ENCODE assay signal across 30 mouse cellular contexts in the genomic region with DNA sequence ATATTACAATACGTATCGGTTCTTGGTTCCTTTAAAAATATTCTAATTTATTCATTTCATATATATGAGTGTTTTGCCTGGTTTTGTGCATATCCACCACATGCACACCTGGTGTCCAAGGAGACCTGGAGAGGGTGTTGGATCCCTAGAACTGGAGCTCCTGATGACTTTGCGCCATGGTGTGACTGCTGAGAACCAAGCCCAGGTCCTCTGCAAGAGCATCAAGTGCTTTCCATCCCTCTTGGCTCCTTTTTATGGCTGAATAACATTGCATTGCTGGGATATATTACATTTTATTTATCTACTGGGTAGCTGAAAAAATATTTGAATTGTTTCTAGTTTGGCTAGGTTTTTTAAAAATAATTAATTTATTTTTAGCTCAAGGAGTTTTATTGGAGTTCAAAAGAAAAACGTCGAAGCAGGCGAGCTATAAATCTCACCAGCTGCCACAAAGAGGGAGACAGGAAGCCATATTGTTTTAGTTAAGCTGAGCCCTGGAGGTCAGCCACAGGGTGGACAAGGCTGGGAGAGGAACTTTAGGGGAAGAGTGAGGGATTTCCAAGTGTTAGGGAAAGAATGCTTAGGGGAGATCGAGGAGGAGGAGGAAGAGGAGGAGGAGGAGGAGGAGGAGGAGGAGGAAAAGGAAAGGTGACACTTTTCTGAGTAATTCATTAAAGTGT.
DNase-seq lines count a peak whose midpoint lies in the region; ATAC-seq and TF ChIP-seq lines count a peak whose summit lies in the region.
"Had no signal": no experiment of that assay in that cellular context is flagged by ENCODE, and none has a peak within 500 bp of the region (broad histone marks: within the 10 kb centered on the region; RNA-seq: fewer than 3 reads in every experiment).

No protein-coding gene starts in this region.

- WGBS in kidney, embryonic 14.5 days: 41% methylated on average over 7 of the region's 7 CpGs
- 43% methylated on average over 7 of the region's 7 CpGs for WGBS in kidney, postnatal 0 days
- WGBS in limb, embryonic 11.5 days: 33% methylated on average over 7 of the region's 7 CpGs
- WGBS in neural tube, embryonic 15.5 days: 65% methylated on average over 7 of the region's 7 CpGs

- no peaks in the 10 kb centered on the region for H3K36me3 ChIP-seq in kidney, embryonic 14.5 days (ENCODE audit: control insufficient read depth, insufficient read depth, low read length)
- H3K36me3 ChIP-seq in kidney, postnatal 0 days (ENCODE audit: insufficient read depth, low read length): no peaks in the 10 kb centered on the region
- H3K36me3 ChIP-seq in limb, embryonic 11.5 days (ENCODE audit: control insufficient read depth, insufficient read depth, low read length): no peaks in the 10 kb centered on the region
- H3K36me3 ChIP-seq in neural tube, embryonic 15.5 days: no peaks in the 10 kb centered on the region
- H3K36me3 ChIP-seq: embryonic facial prominence, embryonic 15.5 days; forebrain, embryonic 12.5 days; G1E; heart, embryonic 12.5 days; limb, embryonic 12.5 days; midbrain, embryonic 13.5 days; stomach, embryonic 15.5 days had no signal

- ATAC-seq in kidney, embryonic 14.5 days (ENCODE audit: low FRiP score, low TSS enrichment): peak; percentile 87
- ATAC-seq in kidney, postnatal 0 days (replicated peaks; ENCODE audit: low FRiP score, low read depth): no peak
- ATAC-seq in limb, embryonic 11.5 days (ENCODE audit: insufficient number of reproducible peaks, low FRiP score, low TSS enrichment, low read depth): peak; percentile 42; the same call in 1 of the 2 replicates
- no peak for ATAC-seq in neural tube, embryonic 15.5 days (ENCODE audit: low FRiP score)
- ATAC-seq: forebrain, postnatal 0 days; intestine, postnatal 0 days; midbrain, embryonic 13.5 days had no signal

- H3K27ac ChIP-seq in kidney, embryonic 14.5 days (ENCODE audit: low read depth, low read length): no peak overlapping the region
- H3K27ac ChIP-seq in kidney, postnatal 0 days: peak overlapping the region; percentile 1; the same call in 1 of the 2 replicates
- H3K27ac ChIP-seq in limb, embryonic 11.5 days (replicated peaks; ENCODE audit: low read depth, low read length): peak overlapping the region; percentile 56; the same call in 1 of the 2 replicates
- H3K27ac ChIP-seq in neural tube, embryonic 15.5 days (replicated peaks): no peak overlapping the region
- H3K27ac ChIP-seq: embryonic facial prominence, embryonic 15.5 days; forebrain, embryonic 12.5 days; hindbrain, embryonic 14.5 days; limb, embryonic 12.5 days; midbrain, embryonic 13.5 days; stomach, embryonic 15.5 days had no signal

- no peaks in the 10 kb centered on the region for H3K27me3 ChIP-seq in kidney, embryonic 14.5 days (ENCODE audit: control insufficient read depth, insufficient read depth, low read length)
- H3K27me3 ChIP-seq in kidney, postnatal 0 days (ENCODE audit: insufficient read depth, low read length): no peaks in the 10 kb centered on the region
- no peaks in the 10 kb centered on the region for H3K27me3 ChIP-seq in limb, embryonic 11.5 days (ENCODE audit: control insufficient read depth, insufficient read depth, low read length)
- H3K27me3 ChIP-seq in neural tube, embryonic 15.5 days (replicated peaks): no peaks in the 10 kb centered on the region
- H3K27me3 ChIP-seq: embryonic facial prominence, embryonic 15.5 days; forebrain, embryonic 12.5 days; heart, embryonic 12.5 days; limb, embryonic 12.5 days; megakaryocyte, embryonic 14.5 days; midbrain, embryonic 13.5 days; stomach, embryonic 15.5 days had no signal

- no peaks in the 10 kb centered on the region for H3K9me3 ChIP-seq in kidney, embryonic 14.5 days (ENCODE audit: control insufficient read depth, low read length)
- no peaks in the 10 kb centered on the region for H3K9me3 ChIP-seq in kidney, postnatal 0 days (replicated peaks; ENCODE audit: low read length)
- H3K9me3 ChIP-seq in limb, embryonic 11.5 days (ENCODE audit: control insufficient read depth, low read length): no peaks in the 10 kb centered on the region
- no peaks in the 10 kb centered on the region for H3K9me3 ChIP-seq in neural tube, embryonic 15.5 days (replicated peaks)
- H3K9me3 ChIP-seq: embryonic facial prominence, embryonic 15.5 days; forebrain, embryonic 12.5 days; heart, embryonic 12.5 days; limb, embryonic 12.5 days; midbrain, embryonic 13.5 days; stomach, embryonic 15.5 days had no signal

- no peak for DNase-seq in kidney, adult 18-20 months
- peak; percentile 27 for DNase-seq in embryo, embryonic 9.5 days (ENCODE audit: extremely low spot score)
- peak; percentile 86 for DNase-seq in kidney, postnatal 0 days (ENCODE audit: low spot score)
- DNase-seq in limb, embryonic 11.5 days (ENCODE audit: low spot score): peak; percentile 51
- DNase-seq in right cerebral cortex, postnatal 14 days: no peak
- no peak for DNase-seq in adrenal gland, adult 2 months
- DNase-seq: adrenal gland, postnatal 25 days; cerebellum, adult 2 months; cerebellum, postnatal 14 days; forebrain, postnatal 0 days; gastrocnemius, postnatal 14 days; heart, adult 18-20 months; layer of hippocampus, adult 9-11 months; lung, postnatal 4 days; retina, postnatal 1 day; right cerebral cortex, postnatal 25 days; thymus, postnatal 25 days had no signal

- H3K4me1 ChIP-seq in kidney, embryonic 14.5 days (ENCODE audit: control insufficient read depth, insufficient read depth, low read length): peaks cover 4% of the 10 kb centered on the region
- no peaks in the 10 kb centered on the region for H3K4me1 ChIP-seq in kidney, postnatal 0 days (replicated peaks; ENCODE audit: insufficient read depth, low read length)
- H3K4me1 ChIP-seq in limb, embryonic 11.5 days (ENCODE audit: control insufficient read depth, insufficient read depth, low read length): peaks cover 5% of the 10 kb centered on the region
- H3K4me1 ChIP-seq in neural tube, embryonic 15.5 days: no peaks in the 10 kb centered on the region
- H3K4me1 ChIP-seq: embryonic facial prominence, embryonic 15.5 days; heart, embryonic 12.5 days; megakaryocyte, embryonic 14.5 days; stomach, embryonic 15.5 days had no signal

- no peak overlapping the region for H3K9ac ChIP-seq in kidney, embryonic 14.5 days (ENCODE audit: low read depth, low read length)
- no peak overlapping the region for H3K9ac ChIP-seq in kidney, postnatal 0 days (ENCODE audit: low read depth, low read length)
- no peak overlapping the region for H3K9ac ChIP-seq in limb, embryonic 11.5 days (ENCODE audit: low read length)
- H3K9ac ChIP-seq in neural tube, embryonic 15.5 days (replicated peaks): no peak overlapping the region
- H3K9ac ChIP-seq: embryonic facial prominence, embryonic 15.5 days; forebrain, embryonic 12.5 days; forebrain, postnatal 0 days; heart, embryonic 12.5 days; hindbrain, embryonic 14.5 days; limb, embryonic 12.5 days; midbrain, embryonic 13.5 days; stomach, embryonic 15.5 days had no signal

- TF ChIP-seq CTCF in kidney, postnatal 0 days (IDR thresholded peaks at IDR 0.05; ENCODE audit: low read depth): no peak

- no peak overlapping the region for H3K4me2 ChIP-seq in kidney, embryonic 14.5 days (replicated peaks; ENCODE audit: low read depth, low read length)
- no peak overlapping the region for H3K4me2 ChIP-seq in kidney, postnatal 0 days (ENCODE audit: low read length)
- H3K4me2 ChIP-seq in limb, embryonic 11.5 days (ENCODE audit: low read depth, severe bottlenecking): no peak overlapping the region
- no peak overlapping the region for H3K4me2 ChIP-seq in neural tube, embryonic 15.5 days
- H3K4me2 ChIP-seq: embryonic facial prominence, embryonic 15.5 days; forebrain, embryonic 12.5 days; heart, embryonic 12.5 days; hindbrain, embryonic 14.5 days; limb, embryonic 12.5 days; liver, embryonic 11.5 days; midbrain, embryonic 13.5 days; stomach, embryonic 15.5 days had no signal

- no peak overlapping the region for H3K4me3 ChIP-seq in kidney, embryonic 14.5 days (ENCODE audit: low read length)
- no peak overlapping the region for H3K4me3 ChIP-seq in kidney, postnatal 0 days (replicated peaks; ENCODE audit: low read depth, low read length)
- no peak overlapping the region for H3K4me3 ChIP-seq in limb, embryonic 11.5 days (ENCODE audit: low read depth, low read length)
- H3K4me3 ChIP-seq in neural tube, embryonic 15.5 days (replicated peaks): no peak overlapping the region
- H3K4me3 ChIP-seq: embryonic facial prominence, embryonic 15.5 days; forebrain, embryonic 12.5 days; heart, embryonic 12.5 days; limb, embryonic 12.5 days; megakaryocyte, embryonic 14.5 days; midbrain, embryonic 13.5 days; stomach, embryonic 15.5 days had no signal

Comparison
In these comparisons a context has a peak if more than half of its experiments do, and no peak if none do; other contexts are left out.
1. ATAC-seq: peak in kidney, embryonic 14.5 days (single experiment) and limb, embryonic 11.5 days (single experiment); none in kidney, postnatal 0 days (single experiment) and neural tube, embryonic 15.5 days (single experiment).
2. H3K27ac ChIP-seq: peak in kidney, postnatal 0 days (single experiment) and limb, embryonic 11.5 days (single experiment); none in kidney, embryonic 14.5 days (single experiment) and neural tube, embryonic 15.5 days (single experiment).
3. DNase-seq: peak in embryo, embryonic 9.5 days (single experiment), kidney, postnatal 0 days (single experiment) and limb, embryonic 11.5 days (single experiment); none in kidney, adult 18-20 months (single experiment), right cerebral cortex, postnatal 14 days (single experiment) and adrenal gland, adult 2 months (single experiment).